7 mouse cellular contexts compared by ENCODE assay signal in the genomic region with DNA sequence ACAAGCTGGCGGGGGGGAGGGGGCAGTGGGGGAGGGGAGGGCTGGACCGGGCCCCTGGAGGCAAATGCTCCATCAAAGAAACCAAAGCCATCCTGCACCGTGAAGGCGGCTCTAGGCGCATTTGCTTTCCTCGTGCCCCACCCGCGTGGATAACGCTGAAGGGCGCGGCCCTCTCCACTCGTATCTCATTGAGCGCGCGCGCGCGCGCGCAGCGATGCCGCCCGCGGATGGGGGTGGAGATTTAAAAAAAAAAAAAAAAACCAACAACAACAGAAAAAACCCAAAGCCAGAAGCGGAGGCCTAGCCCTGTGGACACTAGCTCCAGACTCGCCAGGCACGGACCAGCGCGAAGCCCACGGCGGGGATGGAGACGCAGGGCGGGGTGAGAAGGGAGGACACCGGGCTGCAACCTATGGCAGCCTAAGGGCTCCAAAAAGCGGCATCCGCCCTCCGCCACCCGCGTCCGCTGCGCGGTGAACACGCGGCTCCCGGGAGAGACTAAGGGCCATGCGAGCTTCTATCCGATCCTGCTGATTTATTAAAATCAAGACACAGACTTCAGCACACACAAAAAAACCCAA. TPM values are rescaled to one million over a fixed set of nuclear protein-coding genes. Genes with fewer than 3 reads are reported as not detected.
DNase-seq lines count a peak whose midpoint lies in the region; ATAC-seq and TF ChIP-seq lines count a peak whose summit lies in the region.

No protein-coding gene starts in this region.

- peak overlapping the region; percentile 77 for H3K4me3 ChIP-seq in kidney, postnatal 0 days (replicated peaks; ENCODE audit: low read depth, low read length)
- peak overlapping the region; percentile 94 for H3K4me3 ChIP-seq in limb, embryonic 14.5 days (replicated peaks; ENCODE audit: low read length)
- peak overlapping the region; percentile 95 for H3K4me3 ChIP-seq in midbrain, postnatal 0 days (ENCODE audit: low read depth, low read length)

- H3K9me3 ChIP-seq in kidney, postnatal 0 days (replicated peaks; ENCODE audit: low read length) = no peaks in the 10 kb centered on the region
- no peaks in the 10 kb centered on the region for H3K9me3 ChIP-seq in limb, embryonic 14.5 days (ENCODE audit: control insufficient read depth, low read length)
- H3K9me3 ChIP-seq in midbrain, postnatal 0 days (ENCODE audit: low read length) = no peaks in the 10 kb centered on the region

- no peaks in the 10 kb centered on the region for H3K27me3 ChIP-seq in kidney, postnatal 0 days (ENCODE audit: insufficient read depth, low read length)
- no peaks in the 10 kb centered on the region for H3K27me3 ChIP-seq in limb, embryonic 14.5 days (ENCODE audit: control insufficient read depth, insufficient read depth, low read length)
- H3K27me3 ChIP-seq in midbrain, postnatal 0 days (ENCODE audit: insufficient read depth, low read length) = no peaks in the 10 kb centered on the region

- no peak for TF ChIP-seq POLR2A in limb, embryonic 14.5 days (IDR thresholded peaks at IDR 0.05; ENCODE audit: borderline replicate concordance, extremely low read depth, insufficient read depth, insufficient read length)

- DNase-seq in ZHBTc4 (ENCODE audit: low read depth, low spot score) = peak; percentile 37
- DNase-seq in cerebellum, postnatal 25 days = peak; percentile 78 to 82
- DNase-seq in frontal cortex, postnatal 36 days (ENCODE audit: low spot score in 2 of 2) = peak; percentile 69 to 72
- peak; percentile 62 for DNase-seq in kidney, postnatal 0 days (ENCODE audit: low spot score)
- peak; percentile 40 for DNase-seq in limb, embryonic 14.5 days (ENCODE audit: low spot score)
- DNase-seq in midbrain, postnatal 0 days (ENCODE audit: low spot score) = peak; percentile 80

- peak overlapping the region; percentile 79 for H3K9ac ChIP-seq in kidney, postnatal 0 days (ENCODE audit: low read depth, low read length)
- H3K9ac ChIP-seq in limb, embryonic 14.5 days (ENCODE audit: low read depth, low read length, severe bottlenecking) = peak overlapping the region; percentile 90
- peak overlapping the region; percentile 98 for H3K9ac ChIP-seq in midbrain, postnatal 0 days (replicated peaks; ENCODE audit: low read length, poor library complexity, severe bottlenecking)

- no peak for ATAC-seq in kidney, postnatal 0 days (replicated peaks; ENCODE audit: low FRiP score, low read depth)
- ATAC-seq in limb, embryonic 14.5 days (ENCODE audit: low FRiP score, low read depth) = no peak
- no peak for ATAC-seq in midbrain, postnatal 0 days (ENCODE audit: low FRiP score)
- ATAC-seq in megakaryocyte-erythroid progenitor cell, adult 5-6 weeks (replicated peaks; ENCODE audit: low FRiP score, low TSS enrichment, poor library complexity, severe bottlenecking) = no peak

- H3K4me1 ChIP-seq in kidney, postnatal 0 days (replicated peaks; ENCODE audit: insufficient read depth, low read length) = no peaks in the 10 kb centered on the region; the same call in 1 of the 2 replicates
- peaks cover 8% of the 10 kb centered on the region for H3K4me1 ChIP-seq in limb, embryonic 14.5 days (ENCODE audit: control insufficient read depth, insufficient read depth, low read length)
- no peaks in the 10 kb centered on the region for H3K4me1 ChIP-seq in midbrain, postnatal 0 days (ENCODE audit: insufficient read depth, low read length)

- H3K27ac ChIP-seq in kidney, postnatal 0 days = peak overlapping the region; percentile 84
- peak overlapping the region; percentile 92 for H3K27ac ChIP-seq in limb, embryonic 14.5 days (replicated peaks; ENCODE audit: low read depth, low read length)
- peak overlapping the region; percentile 91 for H3K27ac ChIP-seq in midbrain, postnatal 0 days (ENCODE audit: low read depth, low read length)

- peak overlapping the region; percentile 94 for H3K4me2 ChIP-seq in kidney, postnatal 0 days (ENCODE audit: low read length)
- peak overlapping the region; percentile 80 for H3K4me2 ChIP-seq in limb, embryonic 14.5 days (replicated peaks; ENCODE audit: low read depth, low read length, severe bottlenecking)
- peak overlapping the region; percentile 63 for H3K4me2 ChIP-seq in midbrain, postnatal 0 days (ENCODE audit: low read depth, low read length, poor library complexity, severe bottlenecking)

- WGBS in kidney, postnatal 0 days = under 1% methylated on average over 47 of the region's 47 CpGs
- WGBS in limb, embryonic 14.5 days = under 1% methylated on average over 47 of the region's 47 CpGs
- WGBS in midbrain, postnatal 0 days = under 1% methylated on average over 46 of the region's 47 CpGs

- H3K36me3 ChIP-seq in kidney, postnatal 0 days (ENCODE audit: insufficient read depth, low read length) = no peaks in the 10 kb centered on the region
- H3K36me3 ChIP-seq in limb, embryonic 14.5 days (ENCODE audit: control insufficient read depth, insufficient read depth, low read length) = peaks cover 11% of the 10 kb centered on the region
- no peaks in the 10 kb centered on the region for H3K36me3 ChIP-seq in midbrain, postnatal 0 days (ENCODE audit: insufficient read depth, low read length)

- TF ChIP-seq CTCF in kidney, postnatal 0 days (IDR thresholded peaks at IDR 0.05; ENCODE audit: low read depth) = no peak
- no peak for TF ChIP-seq CTCF in midbrain, postnatal 0 days (IDR thresholded peaks at IDR 0.05)

RNA-seq across cellular contexts. Expression of gene Sox11, which starts 3.1 kb away (rescaled TPM):
- 35.4 and 40.8 TPM in 2 replicates for polyA plus RNA-seq in kidney, postnatal 0 days (2015; fragmentation: Nextera tagmentation; extraction: Ambion mirVana)
- polyA plus RNA-seq in limb, embryonic 14.5 days (2012; rRNA removed) = 35.1 and 46.0 TPM in 2 replicates
- 102 and 139 TPM in 2 replicates for polyA plus RNA-seq in limb, embryonic 14.5 days (2014; fragmentation: Nextera tagmentation; extraction: Ambion mirVana)
- 148 and 180 TPM in 2 replicates for total RNA-seq in midbrain, postnatal 0 days (2014; rRNA removed)
- polyA plus RNA-seq in midbrain, postnatal 0 days (2015; fragmentation: Nextera tagmentation; extraction: Ambion mirVana) = 137 and 154 TPM in 2 replicates
- not detected in 2 replicates for total RNA-seq in megakaryocyte-erythroid progenitor cell, adult 5-6 weeks (2014; fragmentation: Nextera tagmentation)
- total RNA-seq in megakaryocyte-erythroid progenitor cell, adult 5-6 weeks (2017) = not detected in 2 replicates
